Mouse (Mus musculus) hematopoietic stem cell, adult 5-6 weeks (primary cell): ENCODE measurements at regions not wholly inside any gene's neighbourhood (a gene's known extent, or its start where the extent isn't known, plus 50 kb on each side); places are given as distances from the start of the nearest gene placed in this dataset.

Source experiments
- ATAC-seq, 2 experiments: fragments of 125-278 bp in 1 of 2; replicated peaks in 1 of 2; 2 replicates each; pipeline ENCODE4 v1.8.0; 2016 to 2017; ENCODE audit warnings: inconsistent platforms in 2 of 2, mild to moderate bottlenecking in 2 of 2, moderate number of reproducible peaks in 2 of 2, low read depth in 1 of 2, moderate TSS enrichment in 1 of 2; ENCODE audit not compliant: low FRiP score in 2 of 2, poor library complexity in 2 of 2, severe bottlenecking in 2 of 2, insufficient read depth in 1 of 2, low TSS enrichment in 1 of 2

- no peak for ATAC-seq
These were observed 449.0 kb upstream of the Sptlc3 start for GRCm38 (mm10) chr2:139044684-139045083.

GRCm38 (mm10) chr2:139055249-139055648 lies 438.5 kb upstream of the Sptlc3 start:
- no peak for ATAC-seq

- no peak for ATAC-seq
These were observed 424.3 kb upstream of the Sptlc3 start for GRCm38 (mm10) chr2:139069276-139069961.

GRCm38 (mm10) chr2:139071690-139072089 lies 422.0 kb upstream of the Sptlc3 start:
- no peak for ATAC-seq

GRCm38 (mm10) chr2:139093487-139094066 lies 400.1 kb upstream of the Sptlc3 start:
- no peak for ATAC-seq

- no peak for ATAC-seq
These were observed 382.0 kb upstream of the Sptlc3 start for GRCm38 (mm10) chr2:139111669-139112068.

- ATAC-seq, result no peak
These were observed 379.2 kb upstream of the Sptlc3 start for GRCm38 (mm10) chr2:139114523-139114922.

GRCm38 (mm10) chr2:139120905-139121304 lies 372.8 kb upstream of the Sptlc3 start:
- no peak for ATAC-seq

- no peak for ATAC-seq
These were observed 361.6 kb upstream of the Sptlc3 start for GRCm38 (mm10) chr2:139132121-139132520.

- ATAC-seq, result no peak
These were observed 346.7 kb upstream of the Sptlc3 start for GRCm38 (mm10) chr2:139147004-139147403.

- no peak for ATAC-seq
These were observed 314.1 kb upstream of the Sptlc3 start for GRCm38 (mm10) chr2:139179641-139180040.

GRCm38 (mm10) chr2:139198281-139198680 lies 295.4 kb upstream of the Sptlc3 start:
- no peak for ATAC-seq

- no peak for ATAC-seq
These were observed 286.1 kb upstream of the Sptlc3 start for GRCm38 (mm10) chr2:139207649-139208048.

GRCm38 (mm10) chr2:139220757-139221400 lies 272.8 kb upstream of the Sptlc3 start:
- ATAC-seq, result no peak

GRCm38 (mm10) chr2:139230453-139230852 lies 263.3 kb upstream of the Sptlc3 start:
- ATAC-seq, result no peak

GRCm38 (mm10) chr2:139250138-139250537 lies 243.6 kb upstream of the Sptlc3 start:
- no peak for ATAC-seq

GRCm38 (mm10) chr2:139267119-139267518 lies 226.6 kb upstream of the Sptlc3 start:
- ATAC-seq, result no peak

GRCm38 (mm10) chr2:139276581-139276980 lies 217.1 kb upstream of the Sptlc3 start:
- ATAC-seq, result no peak

- no peak for ATAC-seq
These were observed 216.1 kb upstream of the Sptlc3 start for GRCm38 (mm10) chr2:139277571-139277970.
